Mouse (Mus musculus) forebrain, embryonic 12.5 days (tissue): ENCODE data around the gene Nfia. TPM values are rescaled to one million over a fixed set of nuclear protein-coding genes. Genes with fewer than 3 reads are reported as not detected.

Experiments used
- ATAC-seq: fragments of 200-750 bp; cut with Nextera tagmentation; 2 replicates; pipeline ENCODE4 v1.8.0; 2017; ENCODE audit warnings: moderate TSS enrichment; ENCODE audit not compliant: low FRiP score
- H3K27ac ChIP-seq: fragments of 300-500 bp; sonication (generic); 2 replicates; pipeline ENCODE4 v1.5.1; 2016; ENCODE audit warnings: mild to moderate bottlenecking
- H3K27me3 ChIP-seq: fragments of 300-500 bp; sonication (generic); 2 replicates; pipeline ENCODE4 v1.6.1; 2016; ENCODE audit warnings: mild to moderate bottlenecking
- H3K36me3 ChIP-seq: fragments of 300-500 bp; sonication (generic); replicated peaks from 2 replicates; pipeline ENCODE4 v1.6.1; 2016; ENCODE audit warnings: mild to moderate bottlenecking
- H3K4me1 ChIP-seq: fragments of 300-500 bp; sonication (generic); 2 replicates; pipeline ENCODE4 v1.6.1; 2016
- H3K4me2 ChIP-seq: fragments of 300-500 bp; sonication (generic); 2 replicates; pipeline ENCODE4 v1.6.1; 2016; ENCODE audit warnings: mild to moderate bottlenecking, moderate library complexity
- H3K4me3 ChIP-seq: fragments of 300-500 bp; sonication (generic); replicated peaks from 2 replicates; pipeline ENCODE4 v1.5.1; 2016; ENCODE audit warnings: mild to moderate bottlenecking
- H3K9ac ChIP-seq: fragments of 300-500 bp; sonication (generic); 2 replicates; pipeline ENCODE4 v1.6.1; 2016; ENCODE audit warnings: mild to moderate bottlenecking
- H3K9me3 ChIP-seq: fragments of 300-500 bp; sonication (generic); 2 replicates; pipeline ENCODE4 v1.6.1; 2016
- WGBS: fragments of 180-500 bp; shearing (Covaris S2); methylation state at CpG from one replicate; pipeline ENCODE4 v1.1.7; 2016; 5-methylcytosine and 5-hydroxymethylcytosine counted together
- polyA plus RNA-seq: library from polyadenylated mRNA; unstranded; fragments of >200 nt; fragmentation: Nextera tagmentation; extraction: Ambion mirVana; gene quantifications from 2 replicates; pipeline ENCODE4 v1.2.1, GENCODE M21; 2016

Nfia gene
- polyA plus RNA-seq, 1 experiment from 2014 or later, result 62.1 TPM

- H3K9me3 ChIP-seq, result no peaks in the 10 kb centered on the region
- no peak overlapping the region for H3K4me2 ChIP-seq
- H3K36me3 ChIP-seq, result peaks cover 11% of the 10 kb centered on the region; the same call in 1 of the 2 replicates
- H3K27me3 ChIP-seq, result no peaks in the 10 kb centered on the region
- no peak for ATAC-seq
- H3K4me1 ChIP-seq, result no peaks in the 10 kb centered on the region
- no peak overlapping the region for H3K9ac ChIP-seq
- no peak overlapping the region for H3K4me3 ChIP-seq
- no peak overlapping the region for H3K27ac ChIP-seq
Observed at GRCm38 (mm10) chr4:98058182-98058581, 285.6 kb downstream of the Nfia start.

DNA sequence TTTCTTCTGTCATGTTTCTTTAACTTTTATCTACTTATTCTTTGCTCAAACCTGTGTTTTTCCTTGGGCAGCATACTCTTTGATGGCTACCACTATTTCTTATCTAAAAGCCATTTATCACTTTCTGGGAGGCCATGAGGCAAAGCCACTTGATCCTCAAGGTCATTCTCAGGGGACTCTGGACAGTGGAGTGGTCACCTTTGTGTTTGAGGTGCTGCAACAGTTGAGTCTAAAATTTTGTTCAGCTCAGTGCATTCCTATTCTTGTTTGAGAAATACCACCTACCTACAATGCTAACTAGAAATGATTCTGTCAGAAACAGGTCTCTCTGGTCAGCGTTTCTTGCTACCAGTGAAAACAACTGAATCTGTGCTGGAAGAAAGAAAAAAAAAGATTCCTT, 288.1 kb downstream of the Nfia start:
- Histone ChIP-seq H3K4me3 (no peak overlapping the region), H3K27ac (no peak overlapping the region), H3K4me2 (no peak overlapping the region), H3K36me3 (peaks cover 14% of the 10 kb centered on the region), H3K9me3 (no peaks in the 10 kb centered on the region), H3K27me3 (no peaks in the 10 kb centered on the region), H3K9ac (no peak overlapping the region), H3K4me1 (no peaks in the 10 kb centered on the region)
- WGBS, result 32% methylated on average over 1 of the region's 1 CpGs
- no peak for ATAC-seq

GRCm38 (mm10) chr4:98061086-98061485, 288.6 kb downstream of the Nfia start:
- WGBS, result 87% methylated on average over 1 of the region's 1 CpGs
- H3K9me3 ChIP-seq, result no peaks in the 10 kb centered on the region
- no peak overlapping the region for H3K4me2 ChIP-seq
- peaks cover 19% of the 10 kb centered on the region for H3K36me3 ChIP-seq
- H3K27me3 ChIP-seq, result no peaks in the 10 kb centered on the region
- H3K9ac ChIP-seq, result no peak overlapping the region
- no peak overlapping the region for H3K4me3 ChIP-seq
- no peaks in the 10 kb centered on the region for H3K4me1 ChIP-seq
- ATAC-seq, result no peak
- no peak overlapping the region for H3K27ac ChIP-seq

DNA sequence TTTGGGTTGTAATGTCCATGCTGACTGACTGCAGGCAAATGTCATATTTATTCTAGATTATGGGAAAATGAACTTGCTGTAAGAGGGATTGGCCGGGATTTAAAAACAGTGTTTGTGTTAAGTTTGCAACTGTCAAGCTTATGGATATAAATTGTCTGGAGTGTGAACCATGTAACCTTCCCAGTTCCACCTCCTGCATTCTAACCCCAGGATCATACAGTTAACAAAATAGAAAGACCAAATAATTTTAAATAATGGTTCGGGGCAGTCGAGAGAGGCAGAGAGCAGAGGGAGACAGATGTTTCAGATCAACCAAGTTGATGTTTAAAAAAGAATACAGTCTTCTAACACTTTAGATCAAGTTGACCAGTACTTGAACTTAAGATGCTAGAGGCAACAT, 290.7 kb downstream of the Nfia start:
- H3K4me1 ChIP-seq, result no peaks in the 10 kb centered on the region
- H3K27ac ChIP-seq, result no peak overlapping the region
- no peak overlapping the region for H3K4me3 ChIP-seq
- 83% methylated on average over 3 of the region's 3 CpGs for WGBS
- H3K9me3 ChIP-seq, result no peaks in the 10 kb centered on the region
- H3K9ac ChIP-seq, result no peak overlapping the region
- H3K27me3 ChIP-seq, result no peaks in the 10 kb centered on the region
- peaks cover 32% of the 10 kb centered on the region for H3K36me3 ChIP-seq
- no peak for ATAC-seq
- H3K4me2 ChIP-seq, result no peak overlapping the region

GRCm38 (mm10) chr4:98076106-98076505, 303.6 kb downstream of the Nfia start:
- no peaks in the 10 kb centered on the region for H3K27me3 ChIP-seq
- WGBS, result 89% methylated on average over 7 of the region's 7 CpGs
- no peak for ATAC-seq

DNA sequence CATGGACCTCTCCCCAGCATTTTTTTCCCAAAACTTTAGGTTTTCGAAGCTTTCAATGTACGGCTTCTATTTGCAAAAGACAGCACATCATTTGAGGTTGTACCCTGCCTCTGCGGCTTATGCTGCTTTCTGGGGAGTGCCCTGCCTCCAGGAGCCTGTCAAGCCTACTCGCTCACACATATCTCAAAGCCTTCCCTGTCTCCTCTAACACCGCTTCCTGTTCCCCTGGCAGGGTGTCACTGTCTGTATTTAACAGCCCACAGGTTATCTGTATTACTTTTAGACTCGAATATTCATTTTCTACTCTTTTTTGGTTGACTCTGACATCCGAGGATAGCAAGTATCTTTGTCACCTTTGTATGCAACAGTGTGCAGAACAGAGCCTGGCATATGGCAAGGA, 304.1 kb downstream of the Nfia start:
- no peaks in the 10 kb centered on the region for H3K27me3 ChIP-seq
- H3K4me2 ChIP-seq, result no peak overlapping the region
- 89% methylated on average over 7 of the region's 7 CpGs for WGBS
- no peak overlapping the region for H3K4me3 ChIP-seq
- no peak overlapping the region for H3K9ac ChIP-seq
- H3K36me3 ChIP-seq, result peaks cover 11% of the 10 kb centered on the region
- H3K4me1 ChIP-seq, result no peaks in the 10 kb centered on the region
- H3K27ac ChIP-seq, result no peak overlapping the region
- no peak for ATAC-seq
- H3K9me3 ChIP-seq, result no peaks in the 10 kb centered on the region

More at GRCm38 (mm10) chr4:98076106-98076505, 303.6 kb downstream of the Nfia start:
- Histone ChIP-seq H3K9me3 (no peaks in the 10 kb centered on the region), H3K9ac (no peak overlapping the region), H3K27ac (no peak overlapping the region), H3K4me3 (no peak overlapping the region), H3K36me3 (peaks cover 8% of the 10 kb centered on the region; the same call in 1 of the 2 replicates), H3K4me2 (no peak overlapping the region), H3K4me1 (no peaks in the 10 kb centered on the region)

- Histone ChIP-seq H3K9me3 (no peaks in the 10 kb centered on the region), H3K4me2 (no peak overlapping the region), H3K4me3 (no peak overlapping the region), H3K9ac (no peak overlapping the region), H3K36me3 (peaks cover 17% of the 10 kb centered on the region), H3K4me1 (no peaks in the 10 kb centered on the region), H3K27me3 (no peaks in the 10 kb centered on the region), H3K27ac (no peak overlapping the region)
- 52% methylated on average over 1 of the region's 1 CpGs for WGBS
- no peak for ATAC-seq
Observed at GRCm38 (mm10) chr4:98080586-98080985, 308.1 kb downstream of the Nfia start.

- Histone ChIP-seq H3K4me3 (no peak overlapping the region), H3K36me3 (peaks cover 18% of the 10 kb centered on the region), H3K9ac (no peak overlapping the region), H3K4me2 (no peak overlapping the region), H3K4me1 (no peaks in the 10 kb centered on the region), H3K9me3 (no peaks in the 10 kb centered on the region), H3K27me3 (no peaks in the 10 kb centered on the region), H3K27ac (no peak overlapping the region)
- 53% methylated on average over 1 of the region's 1 CpGs for WGBS
- ATAC-seq, result no peak
Observed at GRCm38 (mm10) chr4:98081962-98082361, 309.4 kb downstream of the Nfia start.

GRCm38 (mm10) chr4:98082512-98082911, 310.0 kb downstream of the Nfia start:
- ATAC-seq, result no peak
- H3K36me3 ChIP-seq, result peaks cover 15% of the 10 kb centered on the region; the same call in 1 of the 2 replicates
- H3K27ac ChIP-seq, result no peak overlapping the region
- H3K9ac ChIP-seq, result no peak overlapping the region
- H3K27me3 ChIP-seq, result no peaks in the 10 kb centered on the region
- no peaks in the 10 kb centered on the region for H3K9me3 ChIP-seq
- 92% methylated on average over 4 of the region's 4 CpGs for WGBS
- no peaks in the 10 kb centered on the region for H3K4me1 ChIP-seq
- no peak overlapping the region for H3K4me2 ChIP-seq
- H3K4me3 ChIP-seq, result no peak overlapping the region

DNA sequence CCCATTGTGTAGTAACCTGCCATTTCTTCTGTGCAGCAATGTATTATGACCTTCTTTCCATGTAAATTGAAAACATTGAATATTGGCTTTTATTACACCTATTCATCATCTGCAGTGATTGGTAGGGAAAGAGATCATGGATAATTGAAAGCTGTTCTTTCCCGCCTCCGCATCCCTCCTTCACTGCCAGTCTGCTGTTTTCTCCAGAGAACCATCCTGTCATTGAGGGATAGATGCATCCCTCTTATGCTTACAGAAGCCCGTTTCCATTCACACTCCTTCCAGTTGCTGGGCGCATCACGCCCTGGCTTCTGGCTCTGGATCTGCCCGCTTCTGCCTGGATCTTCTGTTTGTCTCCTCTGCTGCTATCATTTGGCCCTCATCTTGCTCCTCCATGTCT, 312.5 kb downstream of the Nfia start:
- no peaks in the 10 kb centered on the region for H3K9me3 ChIP-seq
- peaks cover 4% of the 10 kb centered on the region; the same call in 1 of the 2 replicates for H3K4me1 ChIP-seq
- no peaks in the 10 kb centered on the region for H3K27me3 ChIP-seq
- WGBS, result 94% methylated on average over 6 of the region's 6 CpGs
- H3K27ac ChIP-seq, result no peak overlapping the region
- peaks cover 15% of the 10 kb centered on the region; the same call in 1 of the 2 replicates for H3K36me3 ChIP-seq
- H3K9ac ChIP-seq, result no peak overlapping the region
- H3K4me3 ChIP-seq, result no peak overlapping the region
- no peak for ATAC-seq
- H3K4me2 ChIP-seq, result no peak overlapping the region

GRCm38 (mm10) chr4:98086976-98087375, 314.4 kb downstream of the Nfia start:
- WGBS, result 73% methylated on average over 4 of the region's 4 CpGs
- no peak overlapping the region for H3K4me2 ChIP-seq
- no peak overlapping the region for H3K4me3 ChIP-seq
- ATAC-seq, result no peak
- H3K4me1 ChIP-seq, result peaks cover 8% of the 10 kb centered on the region
- H3K9ac ChIP-seq, result no peak overlapping the region
- H3K36me3 ChIP-seq, result peaks cover 9% of the 10 kb centered on the region
- H3K9me3 ChIP-seq, result no peaks in the 10 kb centered on the region
- H3K27ac ChIP-seq, result no peak overlapping the region
- H3K27me3 ChIP-seq, result no peaks in the 10 kb centered on the region

DNA sequence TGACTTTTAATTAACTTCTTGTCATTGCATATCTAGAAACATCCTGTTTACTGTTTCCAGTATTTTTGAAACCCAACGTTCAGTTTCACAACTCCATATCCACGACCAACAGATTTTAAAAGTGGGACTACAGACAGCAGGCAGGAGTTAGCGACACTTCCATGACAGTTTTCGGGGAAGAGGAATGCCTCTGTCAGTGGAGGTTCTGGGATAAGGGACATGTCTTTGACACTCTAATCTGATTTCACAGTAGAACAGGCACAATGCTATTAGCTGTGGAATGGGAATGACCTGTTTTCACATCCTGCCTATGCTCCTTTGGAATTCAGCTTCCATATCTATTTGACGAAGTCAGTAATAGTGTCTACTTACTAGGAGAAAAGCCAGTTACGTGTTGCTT, 317.5 kb downstream of the Nfia start:
- Histone ChIP-seq H3K4me3 (no peak overlapping the region), H3K27me3 (no peaks in the 10 kb centered on the region), H3K36me3 (peaks cover 7% of the 10 kb centered on the region), H3K27ac (no peak overlapping the region), H3K9me3 (no peaks in the 10 kb centered on the region), H3K4me2 (no peak overlapping the region), H3K9ac (no peak overlapping the region), H3K4me1 (peaks cover 20% of the 10 kb centered on the region)
- 57% methylated on average over 6 of the region's 6 CpGs for WGBS
- ATAC-seq, result no peak

DNA sequence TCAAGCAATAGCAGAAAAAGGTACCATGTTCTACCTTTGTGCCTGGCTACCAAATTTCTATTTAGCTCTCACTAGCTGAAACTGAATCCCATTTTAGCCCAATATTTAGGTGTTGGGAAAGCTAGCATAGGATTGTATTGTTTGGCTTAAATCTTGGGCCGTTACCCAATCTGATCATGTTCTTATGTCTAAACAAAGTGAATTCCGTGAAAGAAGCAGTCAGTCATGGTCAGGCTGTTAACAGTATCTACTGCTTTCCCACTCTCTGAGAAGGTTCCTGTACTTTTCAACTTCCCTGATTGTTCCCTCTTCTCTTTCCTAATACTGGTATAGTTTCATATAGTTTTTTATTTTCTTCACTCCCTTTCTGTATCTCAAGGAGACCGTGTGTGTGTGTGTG, 318.1 kb downstream of the Nfia start:
- H3K36me3 ChIP-seq, result peaks cover 7% of the 10 kb centered on the region
- H3K4me1 ChIP-seq, result peaks cover 20% of the 10 kb centered on the region
- no peak overlapping the region for H3K27ac ChIP-seq
- no peak for ATAC-seq
- H3K4me3 ChIP-seq, result no peak overlapping the region
- H3K4me2 ChIP-seq, result no peak overlapping the region
- H3K9me3 ChIP-seq, result no peaks in the 10 kb centered on the region
- H3K27me3 ChIP-seq, result no peaks in the 10 kb centered on the region
- H3K9ac ChIP-seq, result no peak overlapping the region
- 74% methylated on average over 3 of the region's 3 CpGs for WGBS
